Mouse (Mus musculus): Measurements from ENCODE around the gene Slmap. TPM values are rescaled to one million over a fixed set of nuclear protein-coding genes. Genes with fewer than 3 reads are reported as not detected.
"Not testable (repeated sequence)": the region's sequence is repeated elsewhere in the genome, so short reads cannot be mapped to it uniquely, and the experiment has no call there.

Gene Slmap
- polyA plus RNA-seq, 2 experiments, result 9.5 to 10.4 TPM

DNA sequence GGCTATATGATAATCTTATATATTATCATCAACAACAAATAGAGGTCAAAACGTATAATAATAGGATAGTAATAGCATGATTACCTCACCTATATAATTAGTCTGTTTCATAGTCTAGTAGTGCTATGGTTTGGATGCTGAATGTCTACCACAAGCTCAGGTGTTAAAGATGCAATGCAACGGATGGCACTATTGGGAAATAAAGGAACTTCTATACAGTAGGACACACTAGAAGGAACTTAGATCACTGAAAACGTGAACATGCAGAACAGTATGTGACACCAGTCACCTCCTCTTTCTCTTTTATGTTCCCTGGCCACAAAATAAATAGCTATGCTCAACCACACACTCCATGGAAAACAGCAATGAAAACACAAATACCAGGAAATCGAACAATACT lies 16.9 kb downstream of the Slmap start:
- no peaks in the 10 kb centered on the region for H3K9me3 ChIP-seq (ENCODE audit: control insufficient read depth, low read length)
- H3K4me2 ChIP-seq (ENCODE audit: low read depth), result no peak overlapping the region
- H3K36me3 ChIP-seq (replicated peaks; ENCODE audit: control insufficient read depth, insufficient read depth, low read depth), result no peaks in the 10 kb centered on the region
- peaks cover 0 to 13% of the 10 kb centered on the region in 2 experiments; a peak in 3 of 4 replicates for H3K4me1 ChIP-seq (replicated peaks; ENCODE audit: control insufficient read depth in 2 of 2, insufficient read depth in 2 of 2, low read length in 1 of 2)
- TF ChIP-seq CTCF (IDR thresholded peaks at IDR 0.05; ENCODE audit: low read depth) (no peak), EP300 (IDR thresholded peaks at IDR 0.05; ENCODE audit: low read depth) (no peak)
- H3K9ac ChIP-seq (replicated peaks), result no peak overlapping the region
- 61% methylated on average over 4 of the region's 4 CpGs for WGBS (ENCODE audit: insufficient replicate concordance)
- DNase-seq (ENCODE audit: low read depth in 3 of 3, low spot score in 3 of 3), result no peak
- H3K27me3 ChIP-seq (ENCODE audit: control insufficient read depth, insufficient read depth, low read length), result no peaks in the 10 kb centered on the region
- H3K4me3 ChIP-seq (ENCODE audit: insufficient read depth in 1 of 2, low read depth in 2 of 2, low read length in 2 of 2), result no peak overlapping the region
- ATAC-seq (ENCODE audit: insufficient read depth), result no peak
- H3K27ac ChIP-seq, result no peak overlapping the region

DNA sequence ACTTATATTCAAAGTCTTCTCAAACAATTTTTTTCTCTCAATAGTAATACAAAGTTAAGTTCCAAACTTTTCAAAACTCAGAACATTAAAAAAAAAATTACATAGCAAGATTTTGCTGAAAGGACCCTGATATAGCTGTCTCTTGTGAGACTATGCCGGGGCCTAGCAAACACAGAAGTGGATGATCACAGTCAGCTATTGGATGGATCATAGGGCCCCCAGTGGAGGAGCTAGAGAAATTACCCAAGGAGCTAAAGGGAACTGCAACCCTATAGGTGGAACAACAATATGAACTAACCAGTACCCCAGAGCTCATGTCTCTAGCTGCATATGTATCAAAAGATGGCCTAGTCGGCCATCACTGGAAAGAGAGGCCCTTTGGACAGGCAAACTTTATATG lies 18.5 kb downstream of the Slmap start:
- not testable (repeated sequence) for H3K9me3 ChIP-seq (ENCODE audit: control insufficient read depth, low read length); H3K27me3 ChIP-seq (ENCODE audit: control insufficient read depth, insufficient read depth, low read length); H3K36me3 ChIP-seq (replicated peaks; ENCODE audit: control insufficient read depth, insufficient read depth, low read depth); DNase-seq (ENCODE audit: low read depth in 3 of 3, low spot score in 3 of 3); H3K4me3 ChIP-seq (ENCODE audit: insufficient read depth in 1 of 2, low read depth in 2 of 2, low read length in 2 of 2); H3K27ac ChIP-seq; H3K9ac ChIP-seq (replicated peaks)
- WGBS (ENCODE audit: insufficient replicate concordance), result 30% methylated on average over 2 of the region's 2 CpGs
- peak; percentile 51; the same call in 1 of the 2 replicates for ATAC-seq (ENCODE audit: insufficient read depth)
- peaks cover 0 to 13% of the 10 kb centered on the region in 2 experiments; a peak in 3 of 4 replicates for H3K4me1 ChIP-seq (replicated peaks; ENCODE audit: control insufficient read depth in 2 of 2, insufficient read depth in 2 of 2, low read length in 1 of 2)
- peak overlapping the region; percentile 36; the same call in 1 of the 2 replicates for H3K4me2 ChIP-seq (ENCODE audit: low read depth)

DNA sequence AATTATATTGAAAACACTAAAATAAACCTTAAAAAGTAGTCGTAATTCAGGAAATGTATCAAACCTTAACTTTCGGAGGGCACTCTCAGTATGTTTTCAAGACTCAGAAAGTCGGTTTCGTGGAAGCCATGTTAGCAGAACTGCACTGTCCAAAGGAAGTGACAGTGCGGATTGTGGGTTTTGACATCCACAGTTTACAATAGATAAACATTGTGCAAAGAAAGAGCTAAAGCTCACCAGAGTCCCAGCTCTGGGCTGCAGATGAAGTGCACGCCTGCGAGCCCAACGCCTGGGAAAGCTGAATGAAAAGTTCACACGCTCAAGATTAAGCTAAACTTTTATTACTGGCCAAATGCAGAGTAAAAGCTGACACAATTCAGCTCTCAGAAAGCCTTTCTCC lies 18.9 kb downstream of the Slmap start:
- DNase-seq (ENCODE audit: low read depth in 3 of 3, low spot score in 3 of 3) (peak in 2 of 3 experiments; percentile 31 to 51), ATAC-seq (ENCODE audit: insufficient read depth) (peak; percentile 79)
- no peak overlapping the region for H3K4me3 ChIP-seq (ENCODE audit: insufficient read depth in 1 of 2, low read depth in 2 of 2, low read length in 2 of 2)
- TF ChIP-seq EP300 (IDR thresholded peaks at IDR 0.05; ENCODE audit: low read depth) (no peak), CTCF (IDR thresholded peaks at IDR 0.05; ENCODE audit: low read depth) (no peak)
- 5% methylated on average over 9 of the region's 9 CpGs for WGBS (ENCODE audit: insufficient replicate concordance)
- no peak overlapping the region for H3K9ac ChIP-seq (replicated peaks)
- no peaks in the 10 kb centered on the region for H3K9me3 ChIP-seq (ENCODE audit: control insufficient read depth, low read length)
- peak overlapping the region; percentile 36; the same call in 1 of the 2 replicates for H3K4me2 ChIP-seq (ENCODE audit: low read depth)
- no peak overlapping the region; the same call in 1 of the 2 replicates for H3K27ac ChIP-seq
- no peaks in the 10 kb centered on the region for H3K36me3 ChIP-seq (replicated peaks; ENCODE audit: control insufficient read depth, insufficient read depth, low read depth)
- H3K4me1 ChIP-seq (replicated peaks; ENCODE audit: control insufficient read depth in 2 of 2, insufficient read depth in 2 of 2, low read length in 1 of 2), result peaks cover 0 to 13% of the 10 kb centered on the region in 2 experiments; a peak in 3 of 4 replicates
- no peaks in the 10 kb centered on the region for H3K27me3 ChIP-seq (ENCODE audit: control insufficient read depth, insufficient read depth, low read length)

DNA sequence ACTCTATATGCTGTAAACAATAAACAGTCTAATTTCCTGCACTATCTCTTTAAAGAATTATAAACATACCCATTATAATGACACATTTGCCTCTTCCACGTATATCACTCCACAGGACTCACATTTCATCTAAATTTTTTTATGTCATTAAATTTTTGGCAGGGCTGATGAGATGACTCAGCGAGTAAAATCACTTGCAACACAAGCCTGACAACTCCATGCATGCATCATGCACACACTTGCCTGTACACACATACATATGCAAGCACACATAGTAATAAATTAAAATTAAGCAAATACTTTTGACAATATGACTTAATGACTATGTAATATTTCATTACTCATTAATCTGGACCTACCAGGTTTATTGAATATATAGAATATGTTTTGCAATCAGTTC lies 24.2 kb downstream of the Slmap start:
- 71% methylated on average over 2 of the region's 2 CpGs for WGBS (ENCODE audit: insufficient replicate concordance)
- TF ChIP-seq EP300 (IDR thresholded peaks at IDR 0.05; ENCODE audit: low read depth) (no peak), CTCF (IDR thresholded peaks at IDR 0.05; ENCODE audit: low read depth) (no peak)
- no peak for DNase-seq (ENCODE audit: low read depth in 3 of 3, low spot score in 3 of 3)
- Histone ChIP-seq H3K4me2 (ENCODE audit: low read depth) (no peak overlapping the region), H3K4me1 (replicated peaks; ENCODE audit: control insufficient read depth in 2 of 2, insufficient read depth in 2 of 2, low read length in 1 of 2) (peaks cover 0 to 4% of the 10 kb centered on the region in 2 experiments; a peak in 2 of 4 replicates), H3K27me3 (ENCODE audit: control insufficient read depth, insufficient read depth, low read length) (no peaks in the 10 kb centered on the region), H3K4me3 (ENCODE audit: insufficient read depth in 1 of 2, low read depth in 2 of 2, low read length in 2 of 2) (no peak overlapping the region), H3K9ac (replicated peaks) (no peak overlapping the region), H3K27ac (no peak overlapping the region), H3K36me3 (replicated peaks; ENCODE audit: control insufficient read depth, insufficient read depth, low read depth) (no peaks in the 10 kb centered on the region), H3K9me3 (ENCODE audit: control insufficient read depth, low read length) (no peaks in the 10 kb centered on the region)
- ATAC-seq (ENCODE audit: insufficient read depth), result no peak

DNA sequence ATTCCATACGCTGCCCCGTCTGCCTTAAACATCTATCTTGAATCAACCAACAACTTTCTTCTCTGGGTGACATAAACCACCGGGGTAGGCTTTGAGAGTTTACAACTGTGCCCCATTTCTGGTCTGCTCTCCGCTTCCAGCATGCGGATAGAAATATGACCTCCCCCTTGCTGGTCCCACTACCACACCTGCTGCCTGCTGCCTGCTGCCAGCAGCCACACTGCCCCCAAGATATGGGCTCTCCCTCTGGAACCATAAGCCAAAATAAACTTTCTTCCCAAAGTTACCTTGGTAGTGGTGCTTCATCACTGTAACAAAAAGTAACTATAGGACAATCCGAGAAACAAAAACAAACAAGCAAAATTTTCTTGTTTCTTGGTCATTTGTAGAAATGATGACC lies 26.6 kb downstream of the Slmap start:
- H3K4me3 ChIP-seq (ENCODE audit: insufficient read depth in 1 of 2, low read depth in 2 of 2, low read length in 2 of 2), result no peak overlapping the region
- H3K27ac ChIP-seq, result no peak overlapping the region
- 84% methylated on average over 6 of the region's 6 CpGs for WGBS (ENCODE audit: insufficient replicate concordance)
- TF ChIP-seq CTCF (IDR thresholded peaks at IDR 0.05; ENCODE audit: low read depth) (no peak), EP300 (IDR thresholded peaks at IDR 0.05; ENCODE audit: low read depth) (no peak)
- DNase-seq (ENCODE audit: low read depth in 3 of 3, low spot score in 3 of 3) (no peak), ATAC-seq (ENCODE audit: insufficient read depth) (no peak)
- H3K9ac ChIP-seq (replicated peaks), result no peak overlapping the region; the same call in 1 of the 2 replicates
- H3K9me3 ChIP-seq (ENCODE audit: control insufficient read depth, low read length), result no peaks in the 10 kb centered on the region
- no peak overlapping the region for H3K4me2 ChIP-seq (ENCODE audit: low read depth)
- H3K36me3 ChIP-seq (replicated peaks; ENCODE audit: control insufficient read depth, insufficient read depth, low read depth), result no peaks in the 10 kb centered on the region
- H3K27me3 ChIP-seq (ENCODE audit: control insufficient read depth, insufficient read depth, low read length), result no peaks in the 10 kb centered on the region
- no peaks in the 10 kb centered on the region for H3K4me1 ChIP-seq (replicated peaks; ENCODE audit: control insufficient read depth in 2 of 2, insufficient read depth in 2 of 2, low read length in 1 of 2)

Data from liver, embryonic 14.5 days (tissue).